Mouse (Mus musculus) E14TG2a.4 (cell line): ENCODE data around the gene Snrk.

ENCODE experiments used
- CTCF ChIP-seq: conservative IDR thresholded peaks from 2 replicates; pipeline ENCODE4 v1.5.1; 2014; ENCODE audit warnings: low read length
- NANOG ChIP-seq: IDR thresholded peaks from 2 replicates; pipeline ENCODE4 v1.6.1; 2014; ENCODE audit warnings: borderline replicate concordance, low read length, mixed read lengths
- POU5F1 ChIP-seq: IDR thresholded peaks from 2 replicates; pipeline ENCODE4 v1.6.1; 2014; ENCODE audit warnings: low read length, borderline replicate concordance

DNA sequence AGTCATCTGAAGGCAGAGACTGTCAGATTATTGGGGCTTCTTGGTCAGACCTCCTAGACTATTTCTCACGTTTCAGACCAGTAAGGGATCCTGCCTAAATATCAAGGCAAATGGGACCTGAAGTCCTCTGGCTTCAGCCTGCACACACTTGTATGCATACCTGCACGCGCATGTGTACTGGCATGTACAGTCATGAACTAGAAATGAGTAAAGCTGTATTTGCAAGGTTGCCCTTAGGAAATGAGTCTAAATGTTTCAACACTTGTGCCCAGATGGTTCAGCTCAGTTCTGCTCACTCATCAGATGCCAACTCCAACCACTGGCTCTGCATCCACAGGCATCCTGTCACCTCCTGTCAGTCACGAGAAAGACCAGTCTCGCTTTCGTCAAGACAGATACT is 6.6 kb upstream of the Snrk start:
- no peak for TF ChIP-seq CTCF
- TF ChIP-seq POU5F1 = no peak
- TF ChIP-seq NANOG = no peak
